Comparison of ENCODE assay signal across 24 mouse cellular contexts in genomic region chr12:70354926-70355325, GRCm38 (mm10). TPM values are rescaled to one million over a fixed set of nuclear protein-coding genes. Genes with fewer than 3 reads are reported as not detected.
A peak's percentile ranks its signal among the peaks of the same experiment; 100 is the strongest.
DNase-seq lines count a peak whose midpoint lies in the region; ATAC-seq and TF ChIP-seq lines count a peak whose summit lies in the region.
"Had no signal": no experiment of that assay in that cellular context is flagged by ENCODE, and none has a peak within 500 bp of the region (broad histone marks: within the 10 kb centered on the region; RNA-seq: fewer than 3 reads in every experiment).

No protein-coding gene starts in this region.

- no peak for TF ChIP-seq CTCF in kidney, postnatal 0 days (IDR thresholded peaks at IDR 0.05; ENCODE audit: low read depth)
- no peak for TF ChIP-seq CTCF in thymus, adult 2 months (IDR thresholded peaks at IDR 0.05; ENCODE audit: borderline replicate concordance, control insufficient read depth, extremely low read depth, insufficient read depth, low read length, poor library complexity)

- no peaks in the 10 kb centered on the region for H3K27me3 ChIP-seq in kidney, postnatal 0 days (ENCODE audit: insufficient read depth, low read length)
- H3K27me3 ChIP-seq in thymus, adult 2 months (ENCODE audit: control insufficient read depth, insufficient read depth, low read length), result no peaks in the 10 kb centered on the region
- H3K27me3 ChIP-seq: embryonic facial prominence, embryonic 12.5 days; forebrain, embryonic 13.5 days; forebrain, embryonic 15.5 days had no signal

- H3K9me3 ChIP-seq in kidney, postnatal 0 days (replicated peaks; ENCODE audit: low read length), result no peaks in the 10 kb centered on the region
- H3K9me3 ChIP-seq: embryonic facial prominence, embryonic 10.5 days; embryonic facial prominence, embryonic 12.5 days; forebrain, embryonic 13.5 days; forebrain, embryonic 15.5 days had no signal

- H3K4me2 ChIP-seq in kidney, postnatal 0 days (ENCODE audit: low read length), result no peak overlapping the region
- H3K4me2 ChIP-seq: embryonic facial prominence, embryonic 12.5 days; forebrain, embryonic 13.5 days; forebrain, embryonic 15.5 days had no signal

- no peak overlapping the region for H3K27ac ChIP-seq in kidney, postnatal 0 days
- no peak overlapping the region for H3K27ac ChIP-seq in thymus, adult 2 months (ENCODE audit: control insufficient read depth, insufficient read depth, low read length)
- H3K27ac ChIP-seq: embryonic facial prominence, embryonic 10.5 days; embryonic facial prominence, embryonic 12.5 days; forebrain, embryonic 13.5 days; forebrain, embryonic 15.5 days had no signal

- no peak overlapping the region for H3K9ac ChIP-seq in kidney, postnatal 0 days (ENCODE audit: low read depth, low read length)
- H3K9ac ChIP-seq: embryonic facial prominence, embryonic 12.5 days; forebrain, embryonic 13.5 days; forebrain, embryonic 15.5 days; forebrain, postnatal 0 days had no signal

- ATAC-seq in kidney, postnatal 0 days (replicated peaks; ENCODE audit: low FRiP score, low read depth), result no peak
- ATAC-seq: activated CD4-positive, CD25-positive, alpha-beta regulatory T cell, adult 4 months; forebrain, embryonic 13.5 days; forebrain, embryonic 15.5 days; forebrain, postnatal 0 days; Patski had no signal

- H3K36me3 ChIP-seq in kidney, postnatal 0 days (ENCODE audit: insufficient read depth, low read length), result no peaks in the 10 kb centered on the region
- no peaks in the 10 kb centered on the region for H3K36me3 ChIP-seq in thymus, adult 2 months (ENCODE audit: control insufficient read depth, insufficient read depth, low read length)
- H3K36me3 ChIP-seq: embryonic facial prominence, embryonic 10.5 days; embryonic facial prominence, embryonic 12.5 days; forebrain, embryonic 15.5 days had no signal

- no peak for TF ChIP-seq POLR2A in thymus, adult 2 months (IDR thresholded peaks at IDR 0.05; ENCODE audit: control insufficient read depth, extremely low read depth, insufficient read depth, low read length, poor library complexity)

- 38% methylated on average over 8 of the region's 8 CpGs for WGBS in kidney, postnatal 0 days
- 93% methylated on average over 8 of the region's 8 CpGs for WGBS in thymus, adult 2 months

- DNase-seq in embryo, embryonic 10.5 days (ENCODE audit: low spot score), result peak; percentile 49
- no peak for DNase-seq in embryo, embryonic 9.5 days (ENCODE audit: extremely low spot score)
- peak; percentile 15 for DNase-seq in kidney, postnatal 0 days (ENCODE audit: low spot score)
- no peak for DNase-seq in kidney, adult 8-10 months
- DNase-seq in retina, embryonic 14.5 days (ENCODE audit: low spot score), result peak; percentile 83
- no peak for DNase-seq in layer of hippocampus, postnatal 36 days
- no peak for DNase-seq in thymus, adult 2 months
- DNase-seq: adrenal gland, adult 8-10 months; adrenal gland, postnatal 14 days; adrenal gland, postnatal 36 days; cerebellum, adult 11-12 months; cerebellum, adult 2 months; cerebellum, adult 9-10 months; cerebellum, postnatal 10 days; cerebellum, postnatal 25 days; forebrain, postnatal 0 days had no signal

- no peaks in the 10 kb centered on the region for H3K4me1 ChIP-seq in kidney, postnatal 0 days (replicated peaks; ENCODE audit: insufficient read depth, low read length)
- H3K4me1 ChIP-seq in thymus, adult 2 months (replicated peaks; ENCODE audit: control insufficient read depth, insufficient read depth, low read length), result no peaks in the 10 kb centered on the region
- H3K4me1 ChIP-seq: embryonic facial prominence, embryonic 12.5 days had no signal

- H3K4me3 ChIP-seq in kidney, postnatal 0 days (replicated peaks; ENCODE audit: low read depth, low read length), result no peak overlapping the region
- no peak overlapping the region for H3K4me3 ChIP-seq in thymus, adult 2 months (ENCODE audit: control insufficient read depth, insufficient read depth, low read length)
- H3K4me3 ChIP-seq: embryonic facial prominence, embryonic 10.5 days; embryonic facial prominence, embryonic 12.5 days; forebrain, embryonic 13.5 days; forebrain, embryonic 15.5 days had no signal

RNA-seq across cellular contexts. Expression of gene Trim9, which starts 7.5 kb away (rescaled TPM):
- polyA plus RNA-seq in kidney, postnatal 0 days (2015; fragmentation: Nextera tagmentation; extraction: Ambion mirVana), result 2.1 and 2.3 TPM in 2 replicates
- 100 to 1,000 TPM; 316 to 344 TPM for total RNA-seq in layer of hippocampus, postnatal 36 days (2021)
- polyA plus RNA-seq in thymus, adult 2 months (2012; rRNA removed), result 0.16 and 0.18 TPM in 2 replicates
- total RNA-seq: MEL had no signal
- polyA plus RNA-seq: activated CD4-positive, CD25-positive, alpha-beta regulatory T cell, adult 4 months; C2C12; Patski had no signal

Comparison
In these comparisons a context has a peak if more than half of its experiments do, and no peak if none do; other contexts are left out.
1. DNase-seq: peak in embryo, embryonic 10.5 days (single experiment), kidney, postnatal 0 days (single experiment) and retina, embryonic 14.5 days (single experiment); none in embryo, embryonic 9.5 days (single experiment), kidney, adult 8-10 months (0 of 2), layer of hippocampus, postnatal 36 days (0 of 2) and thymus, adult 2 months (single experiment).